Mouse (Mus musculus): Measurements from ENCODE around the gene Txn1. TPM values are rescaled to one million over a fixed set of nuclear protein-coding genes. Genes with fewer than 3 reads are reported as not detected.
A peak's percentile ranks its signal among the peaks of the same experiment; 100 is the strongest.

Txn1 gene
- polyA plus RNA-seq, 1 experiment from 2014 or later, result 325 TPM

DNA sequence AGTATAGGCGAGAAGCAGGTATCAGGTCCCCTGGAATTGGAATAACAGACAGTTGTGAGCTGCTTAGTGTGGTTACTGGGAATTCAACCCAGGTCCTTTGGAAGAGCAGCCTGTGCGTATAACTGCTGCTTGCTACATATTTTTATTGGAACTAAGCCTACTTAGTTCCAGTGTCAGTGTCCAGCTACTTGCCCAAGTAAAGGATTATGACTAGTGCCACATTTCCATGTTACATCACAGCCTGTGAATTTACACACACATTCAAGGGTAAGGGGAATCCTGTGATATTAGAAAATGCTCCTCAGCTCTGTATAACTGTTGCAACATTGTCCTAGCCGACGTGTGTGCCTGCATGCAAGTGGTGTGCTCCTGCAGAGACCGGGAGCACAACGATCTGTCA is 18.9 kb downstream of the Txn1 start:
- no peak overlapping the region for H3K4me2 ChIP-seq
- no peak overlapping the region for H3K9ac ChIP-seq (replicated peaks)
- H3K27me3 ChIP-seq (replicated peaks), result no peaks in the 10 kb centered on the region
- H3K36me3 ChIP-seq, result peaks cover 3% of the 10 kb centered on the region
- no peaks in the 10 kb centered on the region for H3K4me1 ChIP-seq
- no peaks in the 10 kb centered on the region for H3K9me3 ChIP-seq (replicated peaks)
- no peak overlapping the region for H3K4me3 ChIP-seq (replicated peaks)
- no peak overlapping the region for H3K27ac ChIP-seq (replicated peaks)
- WGBS, result 90% methylated on average over 6 of the region's 6 CpGs
- no peak for ATAC-seq (ENCODE audit: low FRiP score)

DNA sequence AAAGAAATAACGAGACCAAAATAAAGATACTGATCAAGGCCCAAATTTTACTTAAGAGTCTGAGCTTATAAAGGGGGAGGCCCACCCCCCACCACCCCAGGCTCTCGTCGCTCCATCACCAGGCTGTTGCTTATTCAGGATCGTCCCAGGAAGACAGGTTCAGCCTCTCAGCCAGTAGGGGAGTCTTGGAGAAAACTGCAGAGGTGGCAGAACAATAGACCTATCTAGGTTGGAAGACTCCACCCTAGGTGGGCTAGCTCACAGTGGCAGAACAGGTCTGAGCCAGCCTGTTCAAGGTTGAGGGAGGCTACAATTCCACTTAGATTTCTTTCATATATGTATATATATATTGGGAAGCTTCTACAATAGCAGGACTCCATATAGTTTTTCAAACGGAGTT is 22.0 kb downstream of the Txn1 start:
- 86% methylated on average over 5 of the region's 5 CpGs for WGBS
- no peak overlapping the region for H3K9ac ChIP-seq (replicated peaks)
- no peaks in the 10 kb centered on the region for H3K9me3 ChIP-seq (replicated peaks)
- no peak overlapping the region for H3K4me3 ChIP-seq (replicated peaks)
- no peaks in the 10 kb centered on the region for H3K4me1 ChIP-seq
- H3K27me3 ChIP-seq (replicated peaks), result no peaks in the 10 kb centered on the region
- no peaks in the 10 kb centered on the region for H3K36me3 ChIP-seq
- H3K27ac ChIP-seq (replicated peaks), result no peak overlapping the region
- H3K4me2 ChIP-seq, result no peak overlapping the region
- ATAC-seq (ENCODE audit: low FRiP score), result no peak

DNA sequence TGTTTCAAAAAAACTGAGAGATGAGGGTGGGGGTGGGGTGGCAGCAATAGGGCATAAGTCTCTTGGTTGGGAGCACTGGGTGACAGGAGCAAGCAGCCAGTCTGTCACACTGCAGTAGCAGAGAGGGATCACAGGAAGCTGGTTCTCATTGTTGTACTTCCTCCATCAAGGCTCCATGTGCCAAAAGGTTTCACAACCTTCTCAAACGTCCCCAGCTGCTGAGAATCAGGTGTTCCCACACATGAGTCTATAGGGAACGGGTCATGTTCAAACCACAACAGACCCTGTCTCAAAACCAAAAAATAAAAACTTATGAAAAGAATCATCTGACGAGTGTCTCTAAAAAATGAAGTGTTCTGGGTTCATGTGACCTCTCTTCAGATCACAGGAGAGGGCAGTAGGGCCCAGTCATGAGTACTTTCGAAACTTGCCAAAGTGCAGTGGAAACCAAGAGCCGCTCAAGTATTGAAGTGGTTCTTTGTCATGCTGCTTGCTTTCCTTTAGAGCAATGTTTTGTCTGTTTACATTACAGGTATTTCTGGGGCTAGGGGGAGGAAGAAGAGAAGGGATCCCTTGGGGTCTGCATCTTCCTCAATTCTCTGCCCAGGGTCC is 25.5 kb downstream of the Txn1 start:
- Histone ChIP-seq H3K36me3 (no peaks in the 10 kb centered on the region), H3K4me1 (no peaks in the 10 kb centered on the region), H3K9ac (replicated peaks) (no peak overlapping the region), H3K27me3 (replicated peaks) (no peaks in the 10 kb centered on the region), H3K27ac (replicated peaks) (no peak overlapping the region), H3K4me2 (no peak overlapping the region), H3K4me3 (replicated peaks) (no peak overlapping the region), H3K9me3 (replicated peaks) (no peaks in the 10 kb centered on the region)
- ATAC-seq (ENCODE audit: low FRiP score), result no peak
- 80% methylated on average over 5 of the region's 5 CpGs for WGBS

DNA sequence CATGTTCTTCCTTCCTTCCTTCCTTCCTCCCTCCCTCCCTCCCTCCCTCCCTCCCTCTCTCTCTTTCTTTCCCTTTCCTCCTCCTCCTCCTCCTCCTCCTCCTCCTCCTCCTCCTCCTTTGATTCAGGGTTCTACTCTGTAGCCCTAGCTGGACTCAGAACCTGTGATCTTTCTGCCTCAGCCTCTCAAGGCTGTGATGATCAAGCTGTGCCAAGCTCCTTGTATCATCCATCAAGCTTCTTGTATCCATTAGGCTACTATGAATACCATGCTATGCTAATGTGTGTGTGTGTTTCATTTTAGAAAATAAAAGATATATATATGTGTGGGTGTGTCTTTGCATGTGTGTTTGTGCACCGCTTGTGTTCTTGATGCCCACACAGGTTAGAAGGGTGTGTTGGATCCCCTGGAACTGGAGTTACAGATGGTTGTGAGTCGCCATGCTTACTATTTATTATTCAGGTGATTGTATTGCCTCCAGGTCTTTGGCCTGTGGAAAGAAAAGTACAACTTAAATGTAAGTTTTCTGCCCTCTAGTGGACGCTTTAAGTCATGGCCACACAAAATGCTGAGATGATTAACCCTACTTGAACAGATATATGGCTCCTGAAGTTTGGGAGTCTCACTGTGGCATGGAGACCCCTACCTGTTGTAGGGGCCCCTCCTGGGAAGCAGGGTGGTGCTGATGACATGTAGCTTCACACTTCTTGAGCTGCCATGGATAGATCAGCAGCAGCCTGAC is 28.6 kb downstream of the Txn1 start:
- H3K27ac ChIP-seq (replicated peaks), result no peak overlapping the region
- H3K4me1 ChIP-seq, result peaks cover under 1% of the 10 kb centered on the region; the same call in 1 of the 2 replicates
- no peak overlapping the region for H3K4me3 ChIP-seq (replicated peaks)
- no peaks in the 10 kb centered on the region for H3K36me3 ChIP-seq
- peak; percentile 35; the same call in 1 of the 2 replicates for ATAC-seq (ENCODE audit: low FRiP score)
- no peaks in the 10 kb centered on the region for H3K27me3 ChIP-seq (replicated peaks)
- no peak overlapping the region for H3K9ac ChIP-seq (replicated peaks)
- no peak overlapping the region for H3K4me2 ChIP-seq
- WGBS, result 25% methylated on average over 3 of the region's 3 CpGs
- H3K9me3 ChIP-seq (replicated peaks), result no peaks in the 10 kb centered on the region

DNA sequence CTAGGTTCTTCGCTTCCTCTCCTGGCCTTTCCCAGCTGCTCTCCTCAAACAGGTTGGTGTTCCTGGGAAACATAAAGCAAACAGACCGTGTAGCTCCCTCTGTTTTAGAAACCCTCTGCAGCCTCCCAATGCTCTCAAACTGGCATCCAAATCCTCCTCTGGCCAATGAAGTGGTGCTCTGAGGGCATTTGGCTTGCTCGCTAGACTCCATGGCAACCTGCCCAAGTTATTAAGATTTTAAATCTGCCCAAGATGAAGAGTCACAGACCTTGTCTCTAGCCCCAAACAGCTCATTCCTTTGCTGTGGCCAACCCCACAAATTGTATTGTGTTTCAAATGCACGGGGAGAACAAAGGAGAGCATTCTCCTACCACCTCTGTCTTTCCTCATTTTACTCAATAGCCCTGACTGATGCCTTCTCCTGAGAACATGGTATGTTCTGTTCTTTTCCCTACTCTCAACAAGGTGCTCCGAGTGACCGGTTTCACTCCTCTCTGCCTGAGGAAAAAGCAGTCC is 31.6 kb downstream of the Txn1 start:
- peaks cover 6% of the 10 kb centered on the region for H3K4me1 ChIP-seq
- H3K4me2 ChIP-seq, result no peak overlapping the region
- no peak for ATAC-seq (ENCODE audit: low FRiP score)
- H3K36me3 ChIP-seq, result no peaks in the 10 kb centered on the region
- H3K9me3 ChIP-seq (replicated peaks), result no peaks in the 10 kb centered on the region
- no peak overlapping the region for H3K4me3 ChIP-seq (replicated peaks)
- WGBS, result 73% methylated on average over 6 of the region's 6 CpGs
- no peaks in the 10 kb centered on the region for H3K27me3 ChIP-seq (replicated peaks)
- no peak overlapping the region for H3K27ac ChIP-seq (replicated peaks)
- H3K9ac ChIP-seq (replicated peaks), result no peak overlapping the region

DNA sequence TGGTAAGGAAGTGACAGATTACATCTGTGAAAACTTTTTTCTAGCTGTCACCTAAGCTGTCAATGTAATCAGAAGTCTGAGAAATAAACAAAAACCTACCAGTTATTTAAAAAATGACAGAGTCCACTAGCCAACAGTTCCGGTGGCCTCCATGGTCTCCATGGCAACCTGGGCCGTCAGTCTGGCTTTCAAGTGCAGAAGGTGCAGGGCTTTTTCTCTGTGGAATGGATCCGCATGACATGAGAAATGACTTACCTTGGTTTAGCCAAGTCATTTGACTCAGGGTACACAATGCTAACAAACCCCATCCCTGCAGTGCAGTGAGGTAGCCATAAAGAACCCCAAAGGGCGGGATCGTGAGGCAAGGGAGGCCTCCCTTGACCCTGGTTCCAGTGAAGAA is 34.0 kb downstream of the Txn1 start:
- ATAC-seq (ENCODE audit: low FRiP score), result 0 out of 2 replicates have a peak, but pooled peaks have one; percentile 30
- WGBS, result 11% methylated on average over 5 of the region's 5 CpGs
- no peak overlapping the region for H3K4me3 ChIP-seq (replicated peaks)

DNA sequence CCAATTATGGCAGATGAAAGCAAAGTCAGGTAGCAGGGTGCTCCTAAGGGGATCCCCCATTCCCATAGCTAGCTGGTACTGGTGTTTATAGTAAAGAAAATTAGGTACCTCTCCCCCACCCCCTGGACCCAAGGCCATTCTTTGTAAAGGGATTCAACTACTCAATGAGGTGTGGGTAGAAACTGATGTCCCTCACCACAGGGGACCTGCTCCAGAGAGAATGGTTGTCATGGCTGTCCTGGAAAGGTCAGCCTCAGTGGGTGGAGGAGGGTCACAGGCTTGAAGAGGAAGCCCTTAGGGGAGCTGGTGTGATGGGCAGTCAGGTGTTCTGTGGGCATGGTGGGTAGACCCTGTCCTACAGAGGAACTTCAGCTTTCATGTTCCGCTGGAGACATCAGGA is 35.7 kb downstream of the Txn1 start:
- H3K27me3 ChIP-seq (replicated peaks), result no peaks in the 10 kb centered on the region
- H3K4me2 ChIP-seq, result no peak overlapping the region
- no peak for ATAC-seq (ENCODE audit: low FRiP score)
- no peaks in the 10 kb centered on the region for H3K9me3 ChIP-seq (replicated peaks)
- no peak overlapping the region for H3K27ac ChIP-seq (replicated peaks)
- no peaks in the 10 kb centered on the region for H3K36me3 ChIP-seq
- 92% methylated on average over 1 of the region's 1 CpGs for WGBS
- no peak overlapping the region for H3K4me3 ChIP-seq (replicated peaks)
- H3K4me1 ChIP-seq, result peaks cover 9% of the 10 kb centered on the region
- no peak overlapping the region for H3K9ac ChIP-seq (replicated peaks)

More for the DNA sequence above, 34.0 kb downstream of the Txn1 start:
- no peak overlapping the region for H3K27ac ChIP-seq (replicated peaks)
- no peaks in the 10 kb centered on the region for H3K9me3 ChIP-seq (replicated peaks)
- H3K27me3 ChIP-seq (replicated peaks), result no peaks in the 10 kb centered on the region
- H3K9ac ChIP-seq (replicated peaks), result no peak overlapping the region
- no peak overlapping the region for H3K4me2 ChIP-seq
- no peaks in the 10 kb centered on the region for H3K36me3 ChIP-seq
- peaks cover 6% of the 10 kb centered on the region for H3K4me1 ChIP-seq

DNA sequence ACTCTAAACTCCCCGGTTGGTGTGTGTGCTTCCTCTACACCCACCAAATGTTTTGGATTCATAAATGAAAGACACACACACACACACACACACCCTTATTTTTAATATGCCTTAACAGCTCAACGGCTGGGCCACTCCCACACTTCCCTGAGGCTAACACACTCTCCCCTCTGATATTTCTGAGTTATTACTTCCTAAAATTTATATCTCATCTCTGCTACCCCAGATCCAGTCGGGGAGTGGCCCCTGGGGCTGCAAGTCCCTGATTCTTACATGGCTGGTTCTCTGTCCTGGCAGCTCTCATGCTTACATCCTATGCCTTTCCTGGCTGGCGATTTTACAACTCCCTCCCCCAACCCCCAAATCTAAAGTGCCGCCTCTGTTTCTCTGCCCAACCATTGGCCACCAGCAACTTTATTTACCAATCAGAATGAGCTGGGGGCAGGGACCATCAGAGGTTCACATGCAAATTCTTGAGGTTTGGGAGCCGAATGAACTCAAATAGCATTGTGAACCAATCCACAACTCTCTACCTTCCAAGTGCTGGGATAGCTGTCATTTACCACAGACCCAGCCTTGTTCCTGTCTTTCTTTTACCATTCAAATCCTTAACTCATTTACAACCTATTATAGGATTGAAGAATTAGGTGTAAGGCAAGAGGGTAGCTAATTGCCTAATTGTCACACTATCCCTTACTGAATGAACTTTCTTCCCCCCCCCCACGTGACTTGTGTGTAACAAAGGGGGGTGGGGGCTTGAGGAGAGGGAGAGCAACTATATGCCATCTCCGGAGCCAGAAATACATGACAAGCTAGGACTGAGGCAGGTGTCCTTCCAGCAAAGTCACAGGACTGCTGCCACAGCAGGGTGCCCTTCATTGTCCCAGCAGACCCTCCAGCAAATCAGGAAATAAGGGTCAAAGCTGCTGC is 36.5 kb downstream of the Txn1 start:
- H3K4me3 ChIP-seq (replicated peaks), result no peak overlapping the region
- ATAC-seq (ENCODE audit: low FRiP score), result no peak

DNA sequence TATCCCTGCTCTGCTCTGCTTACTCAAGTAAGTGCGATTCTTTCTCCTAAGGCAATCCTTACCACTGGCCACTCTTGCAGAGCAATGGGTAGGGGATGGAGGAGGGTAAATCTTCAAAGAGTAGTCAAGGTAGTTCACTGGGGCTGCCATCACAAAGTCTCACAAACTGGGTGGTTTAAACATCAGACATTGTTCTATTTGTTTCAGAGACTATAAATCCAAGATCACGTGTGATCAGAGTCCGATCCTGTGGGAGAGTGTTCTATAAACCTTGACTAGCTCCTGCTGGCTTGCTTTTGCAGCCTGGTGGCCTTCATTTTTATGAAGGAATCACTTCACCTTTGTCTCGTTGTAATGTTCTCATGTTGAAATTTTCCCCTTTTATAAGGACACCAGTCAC is 39.5 kb downstream of the Txn1 start:
- 56% methylated on average over 4 of the region's 4 CpGs for WGBS
- H3K9me3 ChIP-seq (replicated peaks), result no peaks in the 10 kb centered on the region
- ATAC-seq (ENCODE audit: low FRiP score), result no peak
- H3K27ac ChIP-seq (replicated peaks), result no peak overlapping the region
- no peak overlapping the region for H3K9ac ChIP-seq (replicated peaks)
- H3K27me3 ChIP-seq (replicated peaks), result no peaks in the 10 kb centered on the region
- H3K4me3 ChIP-seq (replicated peaks), result no peak overlapping the region
- no peaks in the 10 kb centered on the region for H3K36me3 ChIP-seq
- H3K4me2 ChIP-seq, result no peak overlapping the region
- H3K4me1 ChIP-seq, result peaks cover 2% of the 10 kb centered on the region; the same call in 1 of the 2 replicates

More for the DNA sequence above, 36.5 kb downstream of the Txn1 start:
- Histone ChIP-seq H3K9ac (replicated peaks) (no peak overlapping the region), H3K4me2 (no peak overlapping the region), H3K27me3 (replicated peaks) (no peaks in the 10 kb centered on the region), H3K9me3 (replicated peaks) (no peaks in the 10 kb centered on the region), H3K27ac (replicated peaks) (no peak overlapping the region), H3K36me3 (no peaks in the 10 kb centered on the region), H3K4me1 (peaks cover 9% of the 10 kb centered on the region)
- 16% methylated on average over 8 of the region's 8 CpGs for WGBS

DNA sequence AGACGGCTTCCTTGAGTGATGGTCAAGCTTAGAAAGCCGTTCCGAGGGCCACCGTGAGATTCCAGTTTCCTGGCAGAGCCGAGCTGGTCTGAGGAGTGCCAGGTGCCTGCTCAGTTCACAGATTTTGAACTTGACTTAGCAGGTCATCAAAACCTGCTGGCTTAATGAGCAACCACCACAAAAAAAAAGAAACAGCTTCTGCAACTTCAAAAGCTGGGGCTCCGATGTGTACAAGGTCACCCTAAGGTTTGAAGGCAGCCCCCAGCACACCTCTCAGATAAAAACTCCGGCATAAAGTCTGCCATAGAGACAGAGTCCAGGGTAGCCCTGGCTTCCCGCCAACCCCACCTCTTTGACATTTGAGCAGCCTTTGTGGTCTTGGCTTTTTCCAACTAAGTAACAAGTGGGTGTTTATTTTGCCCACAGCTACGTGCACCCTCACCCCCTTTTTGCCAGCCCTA is 40.0 kb downstream of the Txn1 start, which contains the start of gene D630039A03Rik:
Gene D630039A03Rik, minus strand, starts transcription at position 97 of the 461 bp plus-strand sequence.
- 22% methylated on average over 9 of the region's 9 CpGs for WGBS
- Histone ChIP-seq H3K36me3 (no peaks in the 10 kb centered on the region), H3K4me2 (peak within 1 kb of the TSS; percentile 31), H3K9ac (replicated peaks) (no peak within 1 kb of the TSS), H3K27me3 (replicated peaks) (no peaks in the 10 kb centered on the region), H3K27ac (replicated peaks) (no peak within 1 kb of the TSS), H3K9me3 (replicated peaks) (no peaks in the 10 kb centered on the region), H3K4me3 (replicated peaks) (no peak within 1 kb of the TSS), H3K4me1 (peaks cover 2% of the 10 kb centered on the region; the same call in 1 of the 2 replicates)
- ATAC-seq (ENCODE audit: low FRiP score), result no peak

DNA sequence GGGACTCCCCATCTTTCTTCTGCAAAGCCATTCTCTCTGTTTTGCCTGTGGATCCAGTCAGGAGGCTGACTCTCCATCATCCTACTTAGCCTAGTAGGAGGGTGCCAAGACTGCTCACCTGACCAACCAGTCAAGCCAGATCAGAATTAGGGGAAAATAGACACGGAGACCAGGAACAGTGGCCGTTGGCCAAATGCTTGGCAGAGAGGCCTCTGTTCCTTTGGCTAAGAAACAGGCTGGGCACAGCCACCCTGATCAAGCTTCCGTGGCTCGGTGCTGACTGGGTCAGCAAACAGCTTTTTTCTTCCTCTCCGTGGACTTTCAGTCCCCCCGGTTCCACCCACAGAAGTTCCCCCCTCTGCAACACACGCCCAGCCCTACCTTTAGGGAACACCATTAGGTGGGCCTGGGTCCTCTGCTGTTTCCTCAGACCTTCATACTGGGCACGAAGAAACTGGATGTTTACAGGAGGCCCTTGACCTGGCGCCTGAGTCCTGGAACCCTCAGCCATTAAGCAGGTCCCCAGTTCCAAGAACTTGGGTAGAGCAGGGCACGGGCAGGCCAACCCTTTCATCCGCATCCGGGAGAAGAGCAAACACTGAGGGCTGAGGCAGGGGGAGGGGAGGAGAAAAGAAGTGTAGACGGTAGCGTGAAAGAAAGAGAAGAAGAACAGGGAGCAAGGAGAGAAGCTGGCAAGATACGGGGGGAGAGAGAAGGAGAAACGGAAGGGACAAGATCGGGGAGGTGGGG is 40.8 kb downstream of the Txn1 start:
- Histone ChIP-seq H3K27ac (replicated peaks) (no peak overlapping the region), H3K36me3 (no peaks in the 10 kb centered on the region), H3K9me3 (replicated peaks) (no peaks in the 10 kb centered on the region), H3K4me2 (peak overlapping the region; percentile 31), H3K9ac (replicated peaks) (no peak overlapping the region), H3K27me3 (replicated peaks) (no peaks in the 10 kb centered on the region), H3K4me1 (peaks cover 2% of the 10 kb centered on the region; the same call in 1 of the 2 replicates), H3K4me3 (replicated peaks) (no peak overlapping the region)
- WGBS, result 43% methylated on average over 17 of the region's 17 CpGs
- ATAC-seq (ENCODE audit: low FRiP score), result no peak

Measured in neural tube, embryonic 15.5 days (tissue).